Mouse (Mus musculus): ENCODE results near the gene Sinhcaf.

GRCm38 (mm10) chr6:148980495-148980894, 34.2 kb upstream of the Sinhcaf start:
- no peak for TF ChIP-seq EP300 (optimal IDR thresholded peaks at IDR 0.05)
- TF ChIP-seq CTCF (IDR thresholded peaks at IDR 0.05; ENCODE audit: low read depth) = no peak

Measured in stomach, postnatal 0 days (tissue).